Mouse (Mus musculus) bone marrow, adult 2 months (tissue): ENCODE measurements at regions not wholly inside any gene's neighbourhood (a gene's known extent, or its start where the extent isn't known, plus 50 kb on each side); places are given as distances from the start of the nearest gene placed in this dataset.
A peak's percentile ranks its signal among the peaks of the same experiment; 100 is the strongest.

Source experiments
- H3K27ac ChIP-seq: fragments of 200-500 bp; 2 replicates; pipeline ENCODE4 v1.5.1; 2012; ENCODE audit warnings: low read depth, mild to moderate bottlenecking, control low read depth, inconsistent platforms, low read length; ENCODE audit not compliant: control insufficient read depth, poor library complexity, insufficient read depth
- H3K4me1 ChIP-seq: fragments of 200-500 bp; 2 replicates; pipeline ENCODE4 v1.6.1; 2011; ENCODE audit warnings: low read length; ENCODE audit not compliant: control insufficient read depth, insufficient read depth
- H3K4me3 ChIP-seq: fragments of 200-500 bp; replicated peaks from 2 replicates; pipeline ENCODE3; 2011; ENCODE audit warnings: mild to moderate bottlenecking, low read depth, low read length, control low read depth; ENCODE audit not compliant: control insufficient read depth
- CTCF ChIP-seq: fragments of 200-500 bp; IDR thresholded peaks from 2 replicates; pipeline ENCODE4 v1.5.1; 2011; ENCODE audit warnings: low read length, control low read depth; ENCODE audit not compliant: control insufficient read depth, insufficient read depth
- POLR2A ChIP-seq: fragments of 200-500 bp; IDR thresholded peaks from 2 replicates; pipeline ENCODE4 v1.6.1; 2011; ENCODE audit warnings: low read depth, mild to moderate bottlenecking, control low read depth, low read length, borderline replicate concordance; ENCODE audit not compliant: control insufficient read depth
- WGBS: fragments of 180-500 bp; shearing (Covaris S2); methylation state at CpG from one replicate; pipeline ENCODE4 v1.1.7; 2018; 5-methylcytosine and 5-hydroxymethylcytosine counted together

GRCm38 (mm10) chr12:71768471-71768870, 62.4 kb upstream of the Daam1 start:
- no peak overlapping the region for H3K4me3 ChIP-seq
- 3% methylated on average over 12 of the region's 12 CpGs for WGBS
- H3K27ac ChIP-seq, result no peak overlapping the region
- TF ChIP-seq CTCF, result peak; percentile 88
- no peak for TF ChIP-seq POLR2A
- H3K4me1 ChIP-seq, result no peaks in the 10 kb centered on the region

- Histone ChIP-seq H3K4me3 (no peak overlapping the region), H3K27ac (no peak overlapping the region), H3K4me1 (no peaks in the 10 kb centered on the region)
- TF ChIP-seq POLR2A (no peak), CTCF (no peak)
- 49% methylated on average over 9 of the region's 9 CpGs for WGBS
Measured at GRCm38 (mm10) chr12:71768890-71769289, 62.0 kb upstream of the Daam1 start.

- WGBS, result 76% methylated on average over 6 of the region's 6 CpGs
- Histone ChIP-seq H3K4me1 (no peaks in the 10 kb centered on the region), H3K27ac (no peak overlapping the region), H3K4me3 (no peak overlapping the region)
- no peak for TF ChIP-seq POLR2A
- TF ChIP-seq CTCF, result no peak
Measured at GRCm38 (mm10) chr12:71769302-71769701, 61.6 kb upstream of the Daam1 start.

GRCm38 (mm10) chr12:71773891-71774290, 57.0 kb upstream of the Daam1 start:
- no peak for TF ChIP-seq CTCF
- no peak for TF ChIP-seq POLR2A
- Histone ChIP-seq H3K4me3 (no peak overlapping the region), H3K4me1 (no peaks in the 10 kb centered on the region), H3K27ac (no peak overlapping the region)
- WGBS, result 64% methylated on average over 9 of the region's 9 CpGs

GRCm38 (mm10) chr12:71775126-71775525, 55.8 kb upstream of the Daam1 start:
- TF ChIP-seq POLR2A (no peak), CTCF (no peak)
- 78% methylated on average over 12 of the region's 12 CpGs for whole genome bisulfite sequencing
- Histone ChIP-seq H3K4me3 (no peak overlapping the region), H3K27ac (no peak overlapping the region), H3K4me1 (no peaks in the 10 kb centered on the region)

- TF ChIP-seq POLR2A (no peak), CTCF (no peak)
- Histone ChIP-seq H3K27ac (no peak overlapping the region), H3K4me3 (no peak overlapping the region), H3K4me1 (no peaks in the 10 kb centered on the region)
- 55% methylated on average over 14 of the region's 14 CpGs for WGBS
Measured at GRCm38 (mm10) chr12:71778137-71778536, 52.7 kb upstream of the Daam1 start.

GRCm38 (mm10) chr12:71778948-71779347, 51.9 kb upstream of the Daam1 start:
- Histone ChIP-seq H3K27ac (no peak overlapping the region), H3K4me3 (no peak overlapping the region), H3K4me1 (no peaks in the 10 kb centered on the region)
- no peak for TF ChIP-seq CTCF
- TF ChIP-seq POLR2A, result no peak
- 82% methylated on average over 3 of the region's 3 CpGs for WGBS

- TF ChIP-seq POLR2A, result no peak
- no peak for TF ChIP-seq CTCF
- no peak overlapping the region for H3K27ac ChIP-seq
- H3K4me3 ChIP-seq, result no peak overlapping the region
- WGBS, result 68% methylated on average over 6 of the region's 6 CpGs
- no peaks in the 10 kb centered on the region for H3K4me1 ChIP-seq
Measured at GRCm38 (mm10) chr12:71779418-71779817, 51.5 kb upstream of the Daam1 start.
